Mouse (Mus musculus): ENCODE data around the gene Porcn. TPM values are rescaled to one million over a fixed set of nuclear protein-coding genes. Genes with fewer than 3 reads are reported as not detected.

Gene Porcn
- polyA plus RNA-seq, 1 experiment, result 67.5 TPM

GRCm38 (mm10) chrX:8163076-8163475 is 43.2 kb downstream of the Porcn start:
- no peaks in the 10 kb centered on the region for H3K36me3 ChIP-seq (ENCODE audit: control insufficient read depth, insufficient read depth)
- no peaks in the 10 kb centered on the region for H3K27me3 ChIP-seq (ENCODE audit: control insufficient read depth, insufficient read depth, insufficient read length)
- H3K79me2 ChIP-seq (ENCODE audit: control insufficient read depth, insufficient read depth), result no peaks in the 10 kb centered on the region
- no peak overlapping the region for H3ac ChIP-seq (ENCODE audit: control insufficient read depth, insufficient read length)
- no peak overlapping the region for H3K4me2 ChIP-seq (ENCODE audit: low read depth)
- TF ChIP-seq USF1 (IDR thresholded peaks at IDR 0.05; ENCODE audit: low read depth), result no peak
- TF ChIP-seq SRF (IDR thresholded peaks at IDR 0.05; ENCODE audit: control insufficient read depth, insufficient read length, low read depth), result no peak
- TF ChIP-seq POLR2A (IDR thresholded peaks at IDR 0.05; ENCODE audit: insufficient read length, low read depth), result no peak
- TF ChIP-seq POLR2AphosphoS2 (IDR thresholded peaks at IDR 0.05; ENCODE audit: insufficient read length, low read depth), result no peak
- TF ChIP-seq TCF12 (IDR thresholded peaks at IDR 0.05; ENCODE audit: insufficient read depth, poor library complexity, severe bottlenecking), result no peak
- no peak for TF ChIP-seq MAX (IDR thresholded peaks at IDR 0.05; ENCODE audit: low read depth)
- no peak for TF ChIP-seq CEBPB (IDR thresholded peaks at IDR 0.05; ENCODE audit: insufficient read depth, poor library complexity, severe bottlenecking)
- TF ChIP-seq TCF3 (IDR thresholded peaks at IDR 0.05; ENCODE audit: insufficient read length, low read depth), result no peak
- TF ChIP-seq REST (IDR thresholded peaks at IDR 0.05; ENCODE audit: insufficient read depth, insufficient read length), result no peak
- no peak for TF ChIP-seq MYOD1 (IDR thresholded peaks at IDR 0.05; ENCODE audit: control insufficient read depth in 1 of 3, insufficient read length in 2 of 3, low read depth in 2 of 3)
- no peak for TF ChIP-seq E2F4 (IDR thresholded peaks at IDR 0.05; ENCODE audit: insufficient read depth)
- no peak for TF ChIP-seq MYOG (IDR thresholded peaks at IDR 0.05; ENCODE audit: control insufficient read depth in 1 of 3, insufficient read depth in 1 of 3, insufficient read length in 2 of 3, low read depth in 2 of 3)
- no peak overlapping the region for H3K4me3 ChIP-seq

GRCm38 (mm10) chrX:8145153-8145991 is 61.0 kb downstream of the Porcn start, which contains the start of gene Rbm3:
TSS of gene Rbm3 (minus strand) at chrX:8145880.
- H3K4me3 ChIP-seq, result peak within 1 kb of the TSS; percentile 90
- H3K4me2 ChIP-seq (ENCODE audit: low read depth), result peak within 1 kb of the TSS; percentile 78
- no peaks in the 10 kb centered on the region for H3K27me3 ChIP-seq (ENCODE audit: control insufficient read depth, insufficient read depth, insufficient read length)
- H3K79me2 ChIP-seq (ENCODE audit: control insufficient read depth, insufficient read depth), result peaks cover 20% of the 10 kb centered on the region
- peaks cover 17% of the 10 kb centered on the region for H3K36me3 ChIP-seq (ENCODE audit: control insufficient read depth, insufficient read depth)
- TF ChIP-seq E2F4 (IDR thresholded peaks at IDR 0.05; ENCODE audit: insufficient read depth) (no peak), POLR2AphosphoS2 (IDR thresholded peaks at IDR 0.05; ENCODE audit: insufficient read length, low read depth) (peak; percentile 77), POLR2A (IDR thresholded peaks at IDR 0.05; ENCODE audit: insufficient read length, low read depth) (peak; percentile 47), USF1 (IDR thresholded peaks at IDR 0.05; ENCODE audit: low read depth) (peak; percentile 69), MYOD1 (IDR thresholded peaks at IDR 0.05; ENCODE audit: control insufficient read depth in 1 of 3, insufficient read length in 2 of 3, low read depth in 2 of 3) (peak in 1 of 3 experiments; percentile 38), SRF (IDR thresholded peaks at IDR 0.05; ENCODE audit: control insufficient read depth, insufficient read length, low read depth) (no peak), MAX (IDR thresholded peaks at IDR 0.05; ENCODE audit: low read depth) (no peak), MYOG (IDR thresholded peaks at IDR 0.05; ENCODE audit: control insufficient read depth in 1 of 3, insufficient read depth in 1 of 3, insufficient read length in 2 of 3, low read depth in 2 of 3) (peak in 2 of 3 experiments; percentile 39 to 44)
- peak within 1 kb of the TSS; percentile 4 for H3ac ChIP-seq (ENCODE audit: control insufficient read depth, insufficient read length)

Other genes with a start within 250 kb of the Porcn start
- gene Gata1, start 228.5 kb downstream of the Porcn start, polyA plus RNA-seq (2012; fragmentation: generic; extraction: Trizol), result not detected
- gene Glod5, start 188.0 kb downstream of the Porcn start, polyA plus RNA-seq (2012; fragmentation: generic; extraction: Trizol), result not detected
- 16.0 TPM for gene Suv39h1, start 131.8 kb downstream of the Porcn start, polyA plus RNA-seq (2012; fragmentation: generic; extraction: Trizol)
- 0.19 TPM for gene Was, start 116.0 kb downstream of the Porcn start, polyA plus RNA-seq (2012; fragmentation: generic; extraction: Trizol)
- gene Wdr13, start 73.6 kb downstream of the Porcn start, polyA plus RNA-seq (2012; fragmentation: generic; extraction: Trizol), result 16.1 TPM
- gene Rbm3, start 60.6 kb downstream of the Porcn start, polyA plus RNA-seq (2012; fragmentation: generic; extraction: Trizol), result 236 TPM
- 12.5 TPM for gene Tbc1d25, start 30.3 kb downstream of the Porcn start, polyA plus RNA-seq (2012; fragmentation: generic; extraction: Trizol)
- 116 TPM for gene Ebp, start 13.0 kb downstream of the Porcn start, polyA plus RNA-seq (2012; fragmentation: generic; extraction: Trizol)
- 32.6 TPM for gene Ftsj1, start 45.9 kb upstream of the Porcn start, polyA plus RNA-seq (2012; fragmentation: generic; extraction: Trizol)
- not detected for gene Slc38a5, start 64.6 kb upstream of the Porcn start, polyA plus RNA-seq (2012; fragmentation: generic; extraction: Trizol)
- gene Ssxb10, start 120.9 kb upstream of the Porcn start, polyA plus RNA-seq (2012; fragmentation: generic; extraction: Trizol), result not detected
- gene Ssxb9, start 160.5 kb upstream of the Porcn start, polyA plus RNA-seq (2012; fragmentation: generic; extraction: Trizol), result not detected
- not detected for gene Ssxb1, start 206.8 kb upstream of the Porcn start, polyA plus RNA-seq (2012; fragmentation: generic; extraction: Trizol)

All from myocyte (in vitro differentiated cells).